Mouse (Mus musculus): ENCODE measurements around the gene Mbnl2. TPM values are rescaled to one million over a fixed set of nuclear protein-coding genes. Genes with fewer than 3 reads are reported as not detected.

Gene Mbnl2
- total and polyA plus RNA-seq, 3 experiments = 23.8 to 28.9 (median 23.9) TPM

GRCm38 (mm10) chr14:120257483-120257882, 18.0 kb upstream of the Mbnl2 start:
- no peak overlapping the region for H3K4me3 ChIP-seq (replicated peaks in 1 of 3; ENCODE audit: low read depth in 2 of 3, low read length in 2 of 3, poor library complexity in 1 of 3)
- dilution Hi-C loops (cut with MboI; ENCODE audit: extremely low pct_ligation_motif_present, extremely low pct_unique_long_range_greater_than_20kb, low sequenced_read_pairs) = no loop called here
- no peak overlapping the region for H3K4me2 ChIP-seq (ENCODE audit: insufficient read depth, low read depth, poor library complexity, severe bottlenecking)

GRCm38 (mm10) chr14:120259426-120259825, 16.0 kb upstream of the Mbnl2 start:
- dilution Hi-C loops (cut with MboI; ENCODE audit: extremely low pct_ligation_motif_present, extremely low pct_unique_long_range_greater_than_20kb, low sequenced_read_pairs) = no loop called here

More at GRCm38 (mm10) chr14:120257483-120257882, 18.0 kb upstream of the Mbnl2 start:
- DNase-seq (ENCODE audit: extremely low read depth) = no peak
- Histone ChIP-seq H3K9ac (ENCODE audit: insufficient read depth, low read depth) (no peak overlapping the region), H3K27me3 (replicated peaks) (no peaks in the 10 kb centered on the region), H3K27ac (ENCODE audit: insufficient read depth, low read depth) (no peak overlapping the region), H3K9me3 (replicated peaks; ENCODE audit: low read length) (peaks cover 3% of the 10 kb centered on the region), H3K4me1 (ENCODE audit: control insufficient read depth in 1 of 2, insufficient read depth in 2 of 2) (no peaks in the 10 kb centered on the region), H3K79me2 (replicated peaks; ENCODE audit: control insufficient read depth, extremely low read depth, insufficient read depth, poor library complexity, severe bottlenecking) (no peaks in the 10 kb centered on the region), H3K36me3 (replicated peaks in 1 of 2; ENCODE audit: control insufficient read depth in 1 of 2, insufficient read depth in 1 of 2, low read length in 1 of 2) (no peaks in the 10 kb centered on the region)
- in situ Hi-C loops (cut with MboI; ENCODE audit: low pct_ligation_motif_present, low pct_unique_long_range_greater_than_20kb, low sequenced_read_pairs) = no loop called here
- TF ChIP-seq JUN (IDR thresholded peaks at IDR 0.05; ENCODE audit: insufficient read depth, low read depth, low read length) = no peak
- no peak for TF ChIP-seq USF2 (conservative IDR thresholded peaks at IDR 0.05; ENCODE audit: low read depth, low read length)
- TF ChIP-seq IRF4 (IDR thresholded peaks at IDR 0.05; ENCODE audit: low read depth, low read length) = no peak
- TF ChIP-seq SMC3 (IDR thresholded peaks at IDR 0.05; ENCODE audit: low read depth, low read length) = no peak
- TF ChIP-seq MXI1 (IDR thresholded peaks at IDR 0.05; ENCODE audit: low read depth, low read length) = no peak
- no peak for TF ChIP-seq ZMIZ1 (IDR thresholded peaks at IDR 0.05; ENCODE audit: low read depth, low read length)
- TF ChIP-seq NELFE (IDR thresholded peaks at IDR 0.05; ENCODE audit: low read depth, low read length) = no peak
- TF ChIP-seq USF1 (IDR thresholded peaks at IDR 0.05; ENCODE audit: low read depth, low read length) = no peak
- no peak for TF ChIP-seq MAX (IDR thresholded peaks at IDR 0.05; ENCODE audit: low read length)
- no peak for TF ChIP-seq EP300 (IDR thresholded peaks at IDR 0.05; ENCODE audit: low read length)

GRCm38 (mm10) chr14:120261606-120262005, 13.9 kb upstream of the Mbnl2 start:
- H3K27ac ChIP-seq (ENCODE audit: insufficient read depth, low read depth) = no peak overlapping the region
- in situ Hi-C loops (cut with MboI; ENCODE audit: low pct_ligation_motif_present, low pct_unique_long_range_greater_than_20kb, low sequenced_read_pairs) = no loop called here
- no peak for DNase-seq (ENCODE audit: extremely low read depth)
- no peaks in the 10 kb centered on the region; a peak in 1 of 4 replicates for H3K4me1 ChIP-seq (ENCODE audit: control insufficient read depth in 1 of 2, insufficient read depth in 2 of 2)
- H3K4me2 ChIP-seq (ENCODE audit: insufficient read depth, low read depth, poor library complexity, severe bottlenecking) = no peak overlapping the region
- dilution Hi-C loops (cut with MboI; ENCODE audit: extremely low pct_ligation_motif_present, extremely low pct_unique_long_range_greater_than_20kb, low sequenced_read_pairs) = no loop called here
- H3K27me3 ChIP-seq (replicated peaks) = no peaks in the 10 kb centered on the region
- no peak overlapping the region for H3K9ac ChIP-seq (ENCODE audit: insufficient read depth, low read depth)
- peak; percentile 60 for TF ChIP-seq BHLHE40 (IDR thresholded peaks at IDR 0.05; ENCODE audit: low read depth, low read length)
- TF ChIP-seq ZNF384 (IDR thresholded peaks at IDR 0.05; ENCODE audit: low read depth, low read length) = no peak
- no peak for TF ChIP-seq RCOR1 (conservative IDR thresholded peaks at IDR 0.05; ENCODE audit: low read depth, low read length)
- no peaks in the 10 kb centered on the region for H3K36me3 ChIP-seq (replicated peaks in 1 of 2; ENCODE audit: control insufficient read depth in 1 of 2, insufficient read depth in 1 of 2, low read length in 1 of 2)
- no peaks in the 10 kb centered on the region for H3K9me3 ChIP-seq (replicated peaks; ENCODE audit: low read length)
- no peak overlapping the region for H3K4me3 ChIP-seq (replicated peaks in 1 of 3; ENCODE audit: low read depth in 2 of 3, low read length in 2 of 3, poor library complexity in 1 of 3)
- no peaks in the 10 kb centered on the region for H3K79me2 ChIP-seq (replicated peaks; ENCODE audit: control insufficient read depth, extremely low read depth, insufficient read depth, poor library complexity, severe bottlenecking)

More at GRCm38 (mm10) chr14:120259426-120259825, 16.0 kb upstream of the Mbnl2 start:
- Histone ChIP-seq H3K36me3 (replicated peaks in 1 of 2; ENCODE audit: control insufficient read depth in 1 of 2, insufficient read depth in 1 of 2, low read length in 1 of 2) (no peaks in the 10 kb centered on the region), H3K27me3 (replicated peaks) (no peaks in the 10 kb centered on the region), H3K9ac (ENCODE audit: insufficient read depth, low read depth) (no peak overlapping the region), H3K4me3 (replicated peaks in 1 of 3; ENCODE audit: low read depth in 2 of 3, low read length in 2 of 3, poor library complexity in 1 of 3) (no peak overlapping the region), H3K4me1 (ENCODE audit: control insufficient read depth in 1 of 2, insufficient read depth in 2 of 2) (no peaks in the 10 kb centered on the region), H3K4me2 (ENCODE audit: insufficient read depth, low read depth, poor library complexity, severe bottlenecking) (no peak overlapping the region), H3K27ac (ENCODE audit: insufficient read depth, low read depth) (no peak overlapping the region), H3K9me3 (replicated peaks; ENCODE audit: low read length) (peaks cover 3% of the 10 kb centered on the region), H3K79me2 (replicated peaks; ENCODE audit: control insufficient read depth, extremely low read depth, insufficient read depth, poor library complexity, severe bottlenecking) (no peaks in the 10 kb centered on the region)
- no peak for DNase-seq (ENCODE audit: extremely low read depth)
- TF ChIP-seq USF2 (conservative IDR thresholded peaks at IDR 0.05; ENCODE audit: low read depth, low read length) = no peak
- in situ Hi-C loops (cut with MboI; ENCODE audit: low pct_ligation_motif_present, low pct_unique_long_range_greater_than_20kb, low sequenced_read_pairs) = no loop called here

Measured in CH12.LX (cell line).